Mouse (Mus musculus) liver, adult 2 months (tissue): ENCODE data around the gene Ninj2. TPM values are rescaled to one million over a fixed set of nuclear protein-coding genes. Genes with fewer than 3 reads are reported as not detected.

Source experiments
- DNase-seq: peaks from one replicate; pipeline ENCODE4 v3.0.0-alpha.2; 2011; ENCODE audit warnings: low read depth, low spot score; ENCODE audit errors: extremely low read depth
- H3K27ac ChIP-seq: fragments of 200-500 bp; replicated peaks from 2 replicates; pipeline ENCODE4 v1.5.1; 2012; ENCODE audit warnings: low read depth, mild to moderate bottlenecking, control low read depth, inconsistent platforms, low read length; ENCODE audit not compliant: insufficient read depth
- H3K27me3 ChIP-seq: fragments of 200-500 bp; 2 replicates; pipeline ENCODE4 v1.6.1; 2012; ENCODE audit warnings: mild to moderate bottlenecking, moderate library complexity, low read length, inconsistent platforms; ENCODE audit not compliant: control insufficient read depth, insufficient read depth
- H3K36me3 ChIP-seq: fragments of 200-500 bp; 2 replicates; pipeline ENCODE4 v1.6.1; 2012; ENCODE audit warnings: low read length, inconsistent platforms; ENCODE audit not compliant: control insufficient read depth, insufficient read depth
- H3K4me1 ChIP-seq: fragments of 200-500 bp; 2 replicates; pipeline ENCODE4 v1.6.1; 2011; ENCODE audit warnings: low read length; ENCODE audit not compliant: control insufficient read depth, insufficient read depth
- H3K4me3 ChIP-seq: fragments of 200-500 bp; 2 replicates; pipeline ENCODE4 v1.5.1; 2011; ENCODE audit warnings: low read depth, mild to moderate bottlenecking, control low read depth, low read length, moderate library complexity; ENCODE audit not compliant: insufficient read depth
- H3K79me2 ChIP-seq: fragments of 200-500 bp; 2 replicates; pipeline ENCODE4 v1.6.1; 2012; ENCODE audit warnings: inconsistent platforms, mild to moderate bottlenecking, low read length, moderate library complexity; ENCODE audit not compliant: control insufficient read depth, insufficient read depth
- H3K9ac ChIP-seq: fragments of 200-500 bp; 2 replicates; pipeline ENCODE4 v1.6.1; 2012; ENCODE audit warnings: low read depth, mild to moderate bottlenecking, control low read depth, inconsistent platforms, low read length
- CTCF ChIP-seq: fragments of 200-500 bp; IDR thresholded peaks from 2 replicates; pipeline ENCODE4 v1.5.1; 2011; ENCODE audit warnings: low read depth, low read length, control low read depth
- POLR2A ChIP-seq: fragments of 200-500 bp; IDR thresholded peaks from 2 replicates; pipeline ENCODE4 v1.6.1; 2011; ENCODE audit warnings: low read length, control low read depth; ENCODE audit not compliant: insufficient read depth; ENCODE audit errors: extremely low read depth
- WGBS: fragments of 180-500 bp; shearing (Covaris S2); methylation state at CpG from one replicate; pipeline ENCODE4 v1.1.7; 2018; 5-methylcytosine and 5-hydroxymethylcytosine counted together
- polyA plus RNA-seq: library from polyadenylated mRNA; depleted of rRNA; stranded (reverse); fragments of >200 nt; gene quantifications from 2 replicates; pipeline ENCODE4 v1.2.3, GENCODE M21; 2012
- total RNA-seq: library from RNA; depleted of rRNA; stranded (reverse); fragments of >200 nt; gene quantifications from 2 replicates; pipeline ENCODE4 v1.2.3, GENCODE M21; 2014

Ninj2 gene
- total and polyA plus RNA-seq, 2 experiments: not detected

DNA sequence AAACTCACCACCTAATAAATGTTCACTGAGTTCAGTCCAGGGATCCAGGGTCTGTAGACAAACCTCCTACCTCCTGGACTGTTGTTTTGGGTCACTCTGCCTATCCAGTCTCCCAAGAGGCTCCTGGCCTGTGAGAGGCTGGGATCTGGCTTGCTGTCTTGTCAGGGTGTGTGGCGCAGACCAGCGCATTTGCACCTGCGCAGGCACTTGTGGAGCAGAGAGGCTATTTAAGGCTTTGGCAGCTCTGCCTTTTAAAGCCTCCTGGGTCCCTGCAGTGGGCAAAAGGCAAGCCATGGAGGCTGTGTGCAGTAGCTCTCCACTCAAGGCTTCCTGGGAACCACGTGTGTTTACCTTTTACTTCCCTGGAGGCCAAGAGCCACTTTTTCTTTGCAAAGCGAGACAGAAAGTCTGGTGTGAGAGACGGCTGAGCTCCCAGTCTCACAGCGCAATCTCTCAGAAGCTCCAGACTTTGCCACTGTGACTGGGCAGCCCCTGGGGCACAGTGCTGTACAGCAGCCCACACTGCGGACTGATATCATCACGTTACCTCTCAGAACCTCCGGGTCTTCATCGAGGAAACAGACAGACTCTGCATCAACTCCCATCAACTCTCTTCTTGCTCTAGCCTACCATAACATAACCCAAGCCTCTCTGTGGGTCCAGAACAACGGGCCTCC lies 55.7 kb downstream of the Ninj2 start:
- Histone ChIP-seq H3K9ac (no peak overlapping the region), H3K27me3 (no peaks in the 10 kb centered on the region), H3K79me2 (no peaks in the 10 kb centered on the region), H3K36me3 (no peaks in the 10 kb centered on the region), H3K27ac (no peak overlapping the region), H3K4me3 (no peak overlapping the region), H3K4me1 (no peaks in the 10 kb centered on the region)
- 96% methylated on average over 12 of the region's 12 CpGs for WGBS
- no peak for TF ChIP-seq POLR2A
- no peak for DNase-seq

DNA sequence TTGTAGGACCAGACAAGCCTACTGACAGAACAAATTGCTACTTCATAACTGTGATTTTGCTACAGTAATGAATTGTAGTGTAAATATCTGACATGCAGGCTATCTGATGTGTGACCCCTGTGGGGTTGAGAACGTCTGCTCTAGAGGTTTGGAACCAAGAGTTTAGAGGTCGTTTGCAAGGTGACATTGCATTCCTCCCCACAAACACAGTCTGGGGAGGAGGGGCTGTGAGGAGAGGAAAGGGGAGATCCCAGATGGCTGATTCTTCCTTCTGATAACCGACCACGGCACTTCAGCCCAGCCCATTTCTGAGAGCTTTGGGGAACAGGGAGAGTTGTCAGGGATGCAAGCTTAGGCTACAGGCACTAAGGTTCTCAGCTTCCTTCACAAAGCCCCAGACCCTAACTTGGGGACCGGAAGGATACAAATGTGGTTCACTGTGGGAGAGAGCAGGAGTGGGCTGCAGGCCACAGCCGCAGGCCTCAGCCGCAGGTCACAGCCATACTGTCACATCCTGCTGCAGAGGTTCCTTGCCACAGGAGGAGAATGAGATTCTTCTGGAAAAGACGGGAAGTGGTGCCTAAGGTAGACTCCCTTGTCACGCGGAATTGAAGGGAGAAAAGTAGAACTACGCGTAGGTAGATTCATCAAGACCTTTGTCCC lies 56.4 kb downstream of the Ninj2 start:
- no peaks in the 10 kb centered on the region for H3K79me2 ChIP-seq
- TF ChIP-seq POLR2A (no peak), CTCF (no peak)
- no peak overlapping the region for H3K27ac ChIP-seq
- no peak overlapping the region for H3K9ac ChIP-seq
- no peaks in the 10 kb centered on the region for H3K27me3 ChIP-seq
- no peak for DNase-seq
- H3K36me3 ChIP-seq: no peaks in the 10 kb centered on the region
- H3K4me1 ChIP-seq: no peaks in the 10 kb centered on the region
- H3K4me3 ChIP-seq: no peak overlapping the region
- WGBS: 87% methylated on average over 12 of the region's 12 CpGs

DNA sequence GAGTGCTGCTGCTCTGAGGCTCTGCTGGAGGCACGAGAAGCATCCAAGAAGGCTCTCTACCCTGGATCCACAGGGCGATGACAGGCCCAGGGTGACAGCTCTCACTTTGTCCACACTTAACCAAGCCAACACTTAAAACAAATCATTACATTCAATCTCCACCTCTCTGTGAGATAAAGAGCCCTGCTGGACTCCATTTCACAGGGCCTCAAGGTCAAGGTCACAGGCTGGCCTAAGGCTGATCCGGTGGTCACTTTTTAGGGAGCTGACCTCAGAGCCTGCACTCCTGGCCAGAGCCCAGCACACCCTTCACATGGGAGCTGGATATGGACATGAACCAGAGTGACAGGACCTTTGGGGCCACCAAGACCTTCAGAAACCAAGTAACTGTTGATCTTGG lies 57.1 kb downstream of the Ninj2 start:
- Histone ChIP-seq H3K36me3 (no peaks in the 10 kb centered on the region), H3K4me3 (no peak overlapping the region), H3K4me1 (no peaks in the 10 kb centered on the region), H3K27me3 (no peaks in the 10 kb centered on the region), H3K9ac (no peak overlapping the region), H3K27ac (no peak overlapping the region), H3K79me2 (no peaks in the 10 kb centered on the region)
- 64% methylated on average over 3 of the region's 3 CpGs for WGBS
- TF ChIP-seq CTCF (no peak), POLR2A (no peak)
- no peak for DNase-seq

GRCm38 (mm10) chr6:120151616-120152053 lies 58.5 kb downstream of the Ninj2 start:
- H3K79me2 ChIP-seq: no peaks in the 10 kb centered on the region
- TF ChIP-seq CTCF (no peak), POLR2A (no peak)
- no peak overlapping the region for H3K9ac ChIP-seq
- H3K4me3 ChIP-seq: no peak overlapping the region
- H3K4me1 ChIP-seq: no peaks in the 10 kb centered on the region
- no peaks in the 10 kb centered on the region for H3K36me3 ChIP-seq
- 77% methylated on average over 3 of the region's 3 CpGs for WGBS
- no peak overlapping the region for H3K27ac ChIP-seq
- H3K27me3 ChIP-seq: no peaks in the 10 kb centered on the region
- DNase-seq: peak; percentile 28

- TF ChIP-seq CTCF: no peak
- no peak for TF ChIP-seq POLR2A
- H3K27ac ChIP-seq: no peak overlapping the region
- H3K4me1 ChIP-seq: no peaks in the 10 kb centered on the region
- no peak overlapping the region for H3K9ac ChIP-seq
- 89% methylated on average over 25 of the region's 26 CpGs for WGBS
- H3K79me2 ChIP-seq: no peaks in the 10 kb centered on the region
- no peaks in the 10 kb centered on the region for H3K36me3 ChIP-seq
- no peak overlapping the region for H3K4me3 ChIP-seq
- no peaks in the 10 kb centered on the region for H3K27me3 ChIP-seq
- no peak for DNase-seq
Measured at GRCm38 (mm10) chr6:120152739-120153696, 59.9 kb downstream of the Ninj2 start.
